Mouse (Mus musculus): Measurements from ENCODE around the gene Igf2r. TPM values are rescaled to one million over a fixed set of nuclear protein-coding genes. Genes with fewer than 3 reads are reported as not detected.

The Igf2r gene
- total RNA-seq, 2 experiments from 2014 or later = 44.6 to 45.8 TPM

DNA sequence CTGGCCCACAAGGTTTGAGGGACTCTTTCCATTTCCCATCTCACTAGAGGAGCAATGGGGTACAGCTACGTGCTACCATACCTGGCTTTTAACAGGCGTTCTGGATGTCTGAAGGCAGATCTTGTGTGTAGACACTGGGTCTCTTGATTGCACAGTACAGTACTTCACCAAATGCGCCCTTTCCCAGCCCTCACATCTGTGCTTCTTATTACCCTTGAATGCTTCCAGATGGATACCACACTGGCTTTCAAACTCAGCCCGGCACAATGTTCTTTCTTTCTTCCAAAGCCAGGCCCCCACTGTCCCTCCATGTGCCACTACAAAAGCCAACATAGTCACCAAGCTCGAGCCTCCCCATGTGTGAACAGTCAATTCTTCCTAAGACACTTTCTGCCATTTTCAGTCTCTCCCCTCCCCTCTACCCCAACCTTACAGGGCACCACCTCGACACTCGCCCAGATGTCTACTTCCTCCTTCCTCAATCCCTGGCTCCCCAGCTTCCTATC lies 97.1 kb downstream of the Igf2r start:
- DNase-seq = no peak

DNA sequence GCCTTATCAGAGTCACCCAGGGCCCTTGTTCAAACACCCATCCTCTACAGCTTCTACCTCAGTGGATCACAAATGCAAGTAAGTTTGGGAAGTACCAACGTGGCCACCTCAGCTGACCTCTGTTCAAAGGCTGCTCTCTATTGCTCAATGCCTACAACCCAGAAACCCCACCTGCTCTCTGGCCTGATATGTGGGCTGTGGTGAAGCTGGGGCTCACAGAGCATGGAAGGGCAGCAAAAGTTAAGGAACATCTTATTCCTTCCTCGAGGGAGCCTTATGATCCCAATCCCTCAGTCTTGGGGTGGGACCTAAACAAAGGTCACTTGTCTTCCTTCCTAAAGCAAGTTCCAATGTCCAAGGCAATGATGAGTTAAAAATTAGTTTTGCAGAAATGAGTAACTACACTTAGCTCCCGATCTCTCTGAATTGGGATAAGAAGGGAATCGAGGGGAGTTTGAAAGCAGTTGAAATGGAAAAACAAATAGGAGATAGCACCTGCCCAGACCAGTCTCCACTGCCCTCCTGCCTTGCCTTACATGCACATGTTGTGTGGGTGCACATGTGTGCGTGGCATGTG lies 98.3 kb downstream of the Igf2r start:
- DNase-seq = no peak

GRCm38 (mm10) chr17:12669363-12669679 lies 100.1 kb downstream of the Igf2r start:
- no peak for DNase-seq

DNA sequence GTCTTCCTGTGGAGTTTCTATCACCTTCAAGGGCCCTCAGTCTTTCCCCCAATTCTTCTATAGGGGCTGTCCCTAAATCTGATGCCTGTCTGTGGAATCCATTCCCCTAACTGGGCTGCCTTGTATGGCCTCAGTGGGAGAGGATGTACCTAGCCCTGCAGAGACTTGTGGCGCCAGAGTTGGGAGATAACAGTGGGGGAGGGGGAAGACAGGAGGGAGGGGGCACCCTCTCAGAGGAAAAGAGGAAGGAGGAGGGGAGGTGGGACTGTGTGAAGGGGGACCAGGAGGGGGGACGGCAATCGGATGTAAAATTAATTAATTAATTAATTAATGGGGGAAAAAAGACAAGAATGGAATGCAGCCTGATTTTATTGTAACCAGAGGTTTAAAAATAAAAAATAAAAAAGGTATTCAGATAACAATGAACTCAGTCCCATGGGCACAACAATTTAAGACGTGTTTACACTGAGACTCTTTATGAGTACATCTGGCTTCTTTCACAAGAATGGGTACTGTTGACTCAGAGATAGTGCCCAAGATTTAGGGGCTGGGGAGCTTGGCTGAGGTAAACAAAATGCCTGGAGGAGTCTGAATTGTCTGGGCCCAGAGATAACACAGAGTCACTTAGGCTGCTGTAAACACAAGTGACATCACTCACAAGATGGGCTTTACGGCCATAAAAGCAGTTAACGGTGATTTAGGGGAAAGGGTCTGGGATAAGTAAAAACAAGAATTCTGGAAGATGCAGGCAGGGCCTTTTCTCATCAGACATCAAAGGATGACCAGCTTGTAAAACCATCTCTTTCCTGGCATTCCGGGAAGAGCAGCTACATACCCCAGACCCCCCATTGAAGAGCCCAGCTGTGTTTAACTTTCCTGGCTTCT lies 100.7 kb downstream of the Igf2r start:
- no peak for DNase-seq

DNA sequence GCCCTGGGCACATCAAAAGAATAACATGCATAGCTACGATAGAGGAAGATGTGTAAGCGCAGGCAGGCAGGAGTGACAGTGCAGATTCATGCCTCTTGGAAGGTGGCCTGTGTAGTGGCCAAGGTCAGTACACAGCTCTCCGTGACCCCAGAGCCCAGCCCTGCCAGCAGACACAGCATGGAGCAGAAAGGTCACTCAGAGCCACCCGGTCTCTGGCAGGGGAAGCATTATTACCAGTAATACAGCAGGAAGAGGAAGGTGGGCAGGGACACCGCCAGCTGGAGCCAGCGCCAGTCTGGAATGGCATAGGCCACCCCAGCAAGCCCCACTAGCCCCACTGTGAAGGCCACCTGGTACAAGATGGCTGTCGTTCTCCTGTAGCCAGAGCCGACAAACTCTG lies 105.3 kb downstream of the Igf2r start:
- DNase-seq = no peak

GRCm38 (mm10) chr17:12660572-12661260 lies 108.7 kb downstream of the Igf2r start:
- DNase-seq = no peak

DNA sequence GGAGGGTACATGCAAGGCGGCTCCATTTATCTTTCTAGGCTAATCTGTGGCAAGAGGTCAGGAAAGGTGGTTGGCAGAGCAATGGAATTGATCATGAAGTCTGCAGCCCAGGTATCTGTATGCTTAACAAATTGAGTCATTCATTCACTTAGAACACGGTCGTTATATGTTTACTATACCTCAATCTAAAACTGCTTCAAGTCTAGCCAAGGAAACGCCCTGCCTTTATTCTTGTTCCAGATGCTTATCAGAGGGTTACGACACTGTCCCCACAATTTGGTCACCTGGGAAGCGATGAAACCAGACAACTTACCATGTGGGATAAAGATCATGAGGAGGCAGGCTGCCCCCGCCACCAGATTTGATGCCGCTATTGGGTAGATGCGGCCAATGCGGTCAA lies 110.2 kb downstream of the Igf2r start:
- no peak for DNase-seq

DNA sequence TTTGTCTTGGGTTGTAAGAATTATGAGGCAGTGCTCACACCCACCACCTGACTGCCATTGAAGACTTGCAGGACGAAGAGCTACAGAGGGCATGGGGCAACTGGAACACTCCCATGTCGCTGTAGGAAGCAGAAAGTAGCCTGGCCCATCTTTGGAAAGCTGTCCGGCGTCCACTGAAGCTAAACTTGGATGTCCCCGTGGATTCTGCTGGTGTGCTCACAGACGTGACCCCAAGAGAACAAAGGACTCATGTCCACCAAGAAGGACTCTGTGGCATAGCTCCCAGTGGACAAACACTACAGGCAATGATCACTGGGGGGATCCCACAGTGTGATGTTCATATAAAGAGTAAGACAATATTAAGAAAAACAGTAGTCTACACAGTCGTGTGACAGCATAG lies 110.7 kb downstream of the Igf2r start:
- no peak for DNase-seq

- no peak for DNase-seq
Observed at GRCm38 (mm10) chr17:12655826-12656225, 113.6 kb downstream of the Igf2r start.

DNA sequence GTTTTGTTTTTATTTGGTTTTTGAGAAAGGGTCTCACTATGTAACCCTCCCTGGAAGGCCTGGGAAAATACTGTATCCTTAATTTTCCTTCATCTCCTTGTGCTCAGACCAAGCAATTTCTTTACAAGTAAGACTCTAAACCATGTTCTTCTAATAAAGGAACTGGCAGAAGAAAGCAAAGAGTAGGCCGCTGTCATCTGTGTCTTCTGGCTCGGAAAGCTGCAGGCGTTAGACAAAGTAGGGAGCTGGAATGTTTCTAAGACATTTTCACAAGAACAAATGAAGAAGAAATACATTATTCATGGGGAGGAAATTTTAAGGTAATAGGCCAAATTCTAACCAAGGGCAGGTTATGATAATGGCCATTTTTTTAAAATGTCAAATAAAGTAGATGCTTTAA lies 115.4 kb downstream of the Igf2r start:
- no peak for DNase-seq

DNA sequence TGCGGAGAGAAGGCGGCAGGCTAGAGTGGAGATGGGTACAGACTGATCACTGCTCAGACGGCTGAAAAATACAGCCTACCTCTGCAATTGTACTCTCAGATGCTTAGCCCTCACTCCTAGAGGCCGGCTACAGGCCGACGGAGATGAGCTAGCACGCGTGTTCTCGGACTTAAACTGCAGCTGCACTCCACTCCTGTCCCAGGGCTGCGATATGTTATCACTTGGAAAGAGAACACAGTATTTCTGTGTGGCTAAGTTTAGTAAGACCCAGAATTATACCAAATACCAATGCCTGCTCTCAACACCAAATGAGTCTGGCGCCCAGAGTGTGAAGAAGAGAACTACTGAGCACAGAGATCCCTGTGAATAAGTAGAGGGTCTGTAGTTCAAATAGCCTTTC lies 116.9 kb downstream of the Igf2r start:
- no peak for DNase-seq

DNA sequence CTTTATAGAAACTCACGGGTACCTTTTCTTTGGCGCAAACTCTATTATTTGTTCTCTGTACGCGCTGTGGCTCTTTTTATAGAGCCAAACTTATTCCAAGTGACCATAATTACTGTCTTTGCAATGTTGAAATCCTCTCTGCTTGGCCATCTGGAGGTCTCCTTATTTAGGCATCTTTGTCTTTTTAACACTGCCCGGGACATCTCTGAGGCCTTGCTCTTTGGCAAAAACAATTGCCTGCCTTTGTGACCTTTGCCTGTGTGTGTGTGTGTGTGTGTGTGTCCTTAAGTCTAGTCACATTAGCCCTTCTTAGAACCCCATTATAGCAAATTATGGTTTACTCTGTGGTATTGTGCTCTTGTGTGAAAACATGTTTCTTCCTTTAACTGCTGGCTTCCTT lies 124.0 kb downstream of the Igf2r start:
- DNase-seq = peak; percentile 23

GRCm38 (mm10) chr17:12641087-12641486 lies 128.4 kb downstream of the Igf2r start:
- no peak for DNase-seq

GRCm38 (mm10) chr17:12639585-12639984 lies 129.9 kb downstream of the Igf2r start:
- DNase-seq = no peak

DNA sequence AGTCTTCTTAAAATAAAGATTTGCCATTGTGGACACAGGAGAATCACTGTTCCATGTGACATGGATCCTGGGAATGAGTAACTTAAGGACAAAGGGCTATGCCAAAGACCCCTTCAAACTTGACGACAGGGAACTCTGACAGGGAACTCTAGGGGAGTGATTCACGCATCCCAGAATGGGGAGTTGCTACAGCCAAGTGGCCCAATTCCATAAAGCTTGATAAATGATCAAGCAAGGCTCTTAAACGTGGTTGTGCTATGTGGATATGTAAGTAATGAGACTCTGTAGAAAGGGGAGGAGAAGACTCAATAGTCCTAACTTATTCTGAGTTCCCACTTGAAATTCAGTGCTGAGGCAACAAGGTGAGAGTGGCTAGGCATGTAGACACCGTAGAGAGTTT lies 134.7 kb downstream of the Igf2r start:
- no peak for DNase-seq

Other genes with a start within 250 kb of the Igf2r start
- gene Slc22a2, start 185.5 kb downstream of the Igf2r start, total RNA-seq (2021) = not detected
- gene Slc22a1, start 93.8 kb downstream of the Igf2r start, total RNA-seq (2021) = not detected
- gene Mas1, start 98.5 kb upstream of the Igf2r start, total RNA-seq (2021) = under 1 TPM in 1 of 2 experiments, not detected in 1; 0.59 TPM
- 1 to 10 TPM; 1.2 to 2.2 TPM for gene Mrgprh, start 106.4 kb upstream of the Igf2r start, total RNA-seq (2021)
- gene Pnldc1, start 140.6 kb upstream of the Igf2r start, total RNA-seq (2021) = under 1 TPM in 1 of 2 experiments, not detected in 1; 0.83 TPM
- gene Tcp1, start 146.0 kb upstream of the Igf2r start, total RNA-seq (2021) = 100 to 1,000 TPM; 159 to 178 TPM
- gene Mrpl18, start 146.7 kb upstream of the Igf2r start, total RNA-seq (2021) = 100 to 1,000 TPM; 100 to 109 TPM
- not detected for gene Acat3, start 170.9 kb upstream of the Igf2r start, total RNA-seq (2021)
- gene Acat2, start 191.1 kb upstream of the Igf2r start, total RNA-seq (2021) = 1 to 10 TPM; 3.2 to 5.4 TPM
- gene Wtap, start 224.5 kb upstream of the Igf2r start, total RNA-seq (2021) = 10 to 100 TPM; 23.3 to 24.7 TPM
- gene Sod2, start 237.2 kb upstream of the Igf2r start, total RNA-seq (2021) = 100 to 1,000 TPM; 447 to 456 TPM